Mouse (Mus musculus): ENCODE data around the gene Caskin2. TPM values are rescaled to one million over a fixed set of nuclear protein-coding genes. Genes with fewer than 3 reads are reported as not detected.

Gene Caskin2
- total and polyA plus RNA-seq, 3 experiments = 6.5 to 10.9 TPM; not detected in 1

DNA sequence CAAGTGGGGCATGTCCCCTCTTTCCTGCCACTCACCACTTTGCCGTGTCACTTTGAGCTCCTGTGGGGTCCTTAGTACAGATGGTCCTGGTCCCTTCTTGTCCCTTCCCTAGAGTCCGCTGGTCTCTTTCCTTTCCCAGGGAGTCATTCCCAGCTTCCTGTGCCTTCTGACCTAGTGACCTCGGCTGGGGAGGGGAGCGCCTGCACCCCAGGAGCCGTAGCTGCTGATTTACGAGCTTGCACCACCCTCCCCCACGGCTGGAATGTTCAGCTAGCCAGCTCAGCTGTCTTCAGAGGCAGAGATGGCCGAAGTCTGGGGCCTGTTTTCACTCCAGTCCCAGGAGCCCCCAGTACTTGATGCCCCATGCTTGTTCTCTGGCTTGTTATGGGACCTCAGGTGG lies 19.1 kb upstream of the Caskin2 start:
- Histone ChIP-seq H3K4me3 (ENCODE audit: control insufficient read depth in 1 of 2, insufficient read depth in 1 of 2, low read depth in 2 of 2, low read length in 2 of 2) (no peak overlapping the region), H3K27me3 (ENCODE audit: control insufficient read depth in 1 of 2, insufficient read depth in 2 of 2, low read length in 2 of 2) (no peaks in the 10 kb centered on the region), H3K9me3 (replicated peaks; ENCODE audit: insufficient read depth, low read length) (no peaks in the 10 kb centered on the region), H3K4me1 (ENCODE audit: control insufficient read depth in 1 of 2, insufficient read depth in 2 of 2, low read length in 2 of 2) (peaks cover 16 to 35% of the 10 kb centered on the region in 2 experiments), H3K79me2 (ENCODE audit: control insufficient read depth, insufficient read depth, low read length, poor library complexity) (no peaks in the 10 kb centered on the region), H3K36me3 (ENCODE audit: control insufficient read depth in 1 of 2, insufficient read depth in 2 of 2, low read length in 2 of 2) (peaks cover 0 to 21% of the 10 kb centered on the region in 2 experiments; a peak in 2 of 4 replicates), H3K27ac (ENCODE audit: control insufficient read depth, low read depth, low read length) (no peak overlapping the region), H3K9ac (ENCODE audit: control insufficient read depth, low read depth, low read length, poor library complexity, severe bottlenecking) (no peak overlapping the region)
- DNase-seq (ENCODE audit: low read depth, low spot score) = no peak
- no peak for TF ChIP-seq TAL1 (IDR thresholded peaks at IDR 0.05; ENCODE audit: low read length)
- no peak for TF ChIP-seq MYB (IDR thresholded peaks at IDR 0.05; ENCODE audit: low read depth, low read length)
- TF ChIP-seq RAD21 (IDR thresholded peaks at IDR 0.05; ENCODE audit: low read depth, low read length) = no peak
- TF ChIP-seq ZNF384 (IDR thresholded peaks at IDR 0.05; ENCODE audit: low read depth, low read length) = no peak
- no peak for TF ChIP-seq NRF1 (IDR thresholded peaks at IDR 0.05; ENCODE audit: insufficient read depth, low read depth, low read length, poor library complexity, severe bottlenecking)
- no peak for TF ChIP-seq USF2 (IDR thresholded peaks at IDR 0.05; ENCODE audit: borderline replicate concordance in 1 of 2, insufficient read depth in 1 of 2, low read depth in 1 of 2, low read length in 2 of 2)
- TF ChIP-seq EP300 (IDR thresholded peaks at IDR 0.05; ENCODE audit: low read depth in 1 of 2, low read length in 2 of 2) = no peak
- TF ChIP-seq NELFE (IDR thresholded peaks at IDR 0.05; ENCODE audit: low read depth, low read length) = no peak
- TF ChIP-seq CTCF (IDR thresholded peaks at IDR 0.05 in 2 of 3, conservative IDR thresholded peaks at IDR 0.05 in 1 of 3; ENCODE audit: control insufficient read depth in 1 of 3, insufficient read depth in 1 of 3, low read depth in 2 of 3, low read length in 3 of 3, poor library complexity in 1 of 3, severe bottlenecking in 1 of 3) = no peak

DNA sequence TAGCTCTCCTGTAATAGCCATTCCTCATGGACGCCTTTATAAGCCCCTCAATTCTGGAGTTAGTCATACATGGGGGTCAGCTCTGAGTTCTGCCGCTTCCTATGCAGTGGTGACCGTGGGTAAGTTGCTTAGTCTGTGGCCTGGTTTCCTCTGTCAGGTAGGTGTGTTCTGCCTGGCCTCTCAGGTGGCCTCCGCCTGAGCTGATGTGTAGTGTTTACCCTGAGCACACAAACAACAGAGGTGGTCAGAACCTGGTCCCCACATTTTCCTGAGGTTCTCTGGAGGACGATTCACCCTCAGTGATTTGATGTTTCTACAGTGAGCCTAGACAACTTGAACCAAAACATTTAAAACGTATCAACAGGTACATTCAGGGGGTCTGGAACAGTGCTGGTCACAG lies 18.6 kb upstream of the Caskin2 start:
- no peaks in the 10 kb centered on the region for H3K27me3 ChIP-seq (ENCODE audit: control insufficient read depth in 1 of 2, insufficient read depth in 2 of 2, low read length in 2 of 2)
- H3K9ac ChIP-seq (ENCODE audit: control insufficient read depth, low read depth, low read length, poor library complexity, severe bottlenecking) = no peak overlapping the region
- no peaks in the 10 kb centered on the region for H3K9me3 ChIP-seq (replicated peaks; ENCODE audit: insufficient read depth, low read length)
- no peak overlapping the region for H3K27ac ChIP-seq (ENCODE audit: control insufficient read depth, low read depth, low read length)
- H3K79me2 ChIP-seq (ENCODE audit: control insufficient read depth, insufficient read depth, low read length, poor library complexity) = no peaks in the 10 kb centered on the region
- no peak overlapping the region for H3K4me3 ChIP-seq (ENCODE audit: control insufficient read depth in 1 of 2, insufficient read depth in 1 of 2, low read depth in 2 of 2, low read length in 2 of 2)
- peaks cover 0 to 18% of the 10 kb centered on the region in 2 experiments; a peak in 2 of 4 replicates for H3K36me3 ChIP-seq (ENCODE audit: control insufficient read depth in 1 of 2, insufficient read depth in 2 of 2, low read length in 2 of 2)
- peaks cover 12 to 34% of the 10 kb centered on the region in 2 experiments for H3K4me1 ChIP-seq (ENCODE audit: control insufficient read depth in 1 of 2, insufficient read depth in 2 of 2, low read length in 2 of 2)
- no peak for DNase-seq (ENCODE audit: low read depth, low spot score)
- no peak for TF ChIP-seq ZKSCAN1 (IDR thresholded peaks at IDR 0.05; ENCODE audit: low read depth, low read length)
- TF ChIP-seq MAZ (IDR thresholded peaks at IDR 0.05; ENCODE audit: low read depth, low read length) = no peak; the same call in 1 of the 2 replicates
- TF ChIP-seq HCFC1 (IDR thresholded peaks at IDR 0.05; ENCODE audit: low read depth, low read length) = no peak
- TF ChIP-seq USF1 (IDR thresholded peaks at IDR 0.05; ENCODE audit: low read depth, low read length) = no peak
- TF ChIP-seq POLR2AphosphoS5 (IDR thresholded peaks at IDR 0.05; ENCODE audit: borderline replicate concordance, low read depth, low read length) = no peak
- no peak for TF ChIP-seq SMC3 (IDR thresholded peaks at IDR 0.05; ENCODE audit: low read depth, low read length)
- TF ChIP-seq POLR2AphosphoS2 (IDR thresholded peaks at IDR 0.05; ENCODE audit: low read length) = no peak
- TF ChIP-seq CHD2 (IDR thresholded peaks at IDR 0.05; ENCODE audit: low read length) = no peak

Data from MEL (cell line).